Mouse (Mus musculus) erythroblast, embryonic 14.5 days (primary cell): ENCODE measurements around the gene Capn5. TPM values are rescaled to one million over a fixed set of nuclear protein-coding genes. Genes with fewer than 3 reads are reported as not detected.
"Not testable (repeated sequence)": the region's sequence is repeated elsewhere in the genome, so short reads cannot be mapped to it uniquely, and the experiment has no call there.

ENCODE experiments used
- H3K27me3 ChIP-seq: 2 replicates; pipeline ENCODE4 v1.6.1; 2012; ENCODE audit warnings: inconsistent platforms; ENCODE audit not compliant: control insufficient read depth
- H3K36me3 ChIP-seq: 2 replicates; pipeline ENCODE4 v1.6.1; 2012; ENCODE audit warnings: mild to moderate bottlenecking, inconsistent platforms; ENCODE audit not compliant: control insufficient read depth
- H3K4me1 ChIP-seq: 2 replicates; pipeline ENCODE4 v1.6.1; 2012; ENCODE audit warnings: inconsistent platforms; ENCODE audit not compliant: control insufficient read depth
- H3K4me3 ChIP-seq: replicated peaks from 2 replicates; pipeline ENCODE3; 2012; ENCODE audit warnings: moderate library complexity, mild to moderate bottlenecking, inconsistent platforms
- H3K9me3 ChIP-seq: 2 replicates; pipeline ENCODE4 v1.6.1; 2012; ENCODE audit warnings: low read length, inconsistent platforms, mixed read lengths; ENCODE audit not compliant: control insufficient read depth
- GATA1 ChIP-seq: IDR thresholded peaks from 2 replicates; pipeline ENCODE4 v1.6.1; 2012; ENCODE audit warnings: low read length, inconsistent platforms, mixed read lengths
- TAL1 ChIP-seq: IDR thresholded peaks from 3 replicates; pipeline ENCODE4 v1.6.1; 2012; ENCODE audit warnings: low read length, inconsistent platforms, mixed read lengths
- polyA plus RNA-seq: library from polyadenylated mRNA; stranded (reverse); fragments of >175 nt; gene quantifications from 2 replicates; pipeline ENCODE4 v1.2.3, GENCODE M21; 2012

Gene Capn5
- polyA plus RNA-seq, 1 experiment, result 6.8 TPM

DNA sequence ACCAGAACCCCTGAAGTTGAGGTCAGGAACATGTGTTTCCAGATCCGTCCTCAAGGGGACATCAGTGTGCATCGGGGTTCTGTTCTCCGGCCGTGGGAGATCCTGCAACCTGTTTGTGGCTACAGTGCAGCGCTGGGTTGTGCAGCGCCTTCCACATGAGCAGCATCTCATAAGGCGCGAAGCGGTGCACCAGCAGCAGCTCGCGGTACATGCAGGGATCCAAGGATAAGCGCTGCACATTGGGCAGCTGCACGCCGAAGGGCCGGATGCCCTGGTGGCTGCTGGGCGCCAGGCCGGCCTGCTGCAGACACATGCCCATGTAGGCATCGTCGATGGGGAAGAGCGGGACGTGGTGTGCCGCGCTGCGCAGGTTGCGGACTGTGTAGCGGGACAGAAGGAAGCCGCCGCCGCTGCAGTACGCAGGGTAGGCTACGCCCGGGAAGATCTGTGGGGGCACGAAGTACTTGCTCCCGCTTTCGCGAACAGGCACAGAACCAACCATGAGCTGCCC lies 15.5 kb upstream of the Capn5 start:
- Histone ChIP-seq H3K4me1 (peaks cover 23% of the 10 kb centered on the region), H3K4me3 (no peak overlapping the region), H3K27me3 (peaks cover 67% of the 10 kb centered on the region)

DNA sequence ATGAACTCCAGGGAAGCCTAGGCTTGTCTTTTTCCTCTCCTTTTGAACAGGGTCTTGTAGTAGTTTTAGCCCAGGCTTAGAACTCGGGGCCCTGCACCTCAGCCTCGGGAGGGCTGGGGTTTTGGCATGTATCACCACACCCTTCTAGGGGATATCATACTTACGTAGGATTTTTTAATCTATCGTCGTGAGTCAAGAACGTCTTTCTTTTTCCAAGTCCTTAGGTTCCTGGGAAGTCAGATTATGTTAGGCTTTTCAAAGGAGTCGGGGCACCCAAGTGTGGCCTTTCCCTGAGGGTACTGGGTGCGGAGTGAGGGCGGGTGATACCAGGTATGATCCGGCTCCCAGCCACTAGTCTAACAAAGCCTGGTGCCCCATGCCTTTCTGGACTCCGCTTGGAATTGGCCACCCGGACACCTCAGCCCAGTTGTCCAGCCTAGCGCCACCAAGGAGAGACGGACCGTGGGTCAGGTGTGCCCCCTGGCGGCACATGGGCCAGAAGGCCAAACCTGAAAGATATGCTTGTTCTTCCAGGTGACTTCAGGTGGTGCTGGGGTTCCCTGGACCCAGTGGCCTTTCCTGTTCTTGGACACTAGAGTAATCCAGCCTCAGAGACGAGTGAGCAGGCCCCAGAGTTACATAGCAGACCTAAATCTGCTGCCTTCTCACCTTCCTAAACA lies 13.6 kb upstream of the Capn5 start:
- H3K9me3 ChIP-seq, result peaks cover 13% of the 10 kb centered on the region; the same call in 1 of the 2 replicates
- H3K36me3 ChIP-seq, result no peaks in the 10 kb centered on the region
- H3K4me3 ChIP-seq, result no peak overlapping the region
- TF ChIP-seq GATA1, result no peak
- no peak for TF ChIP-seq TAL1
- peaks cover 23% of the 10 kb centered on the region for H3K4me1 ChIP-seq
- peaks cover 53% of the 10 kb centered on the region for H3K27me3 ChIP-seq

More for the DNA sequence above, 15.5 kb upstream of the Capn5 start:
- TF ChIP-seq TAL1 (no peak), GATA1 (no peak)
- Histone ChIP-seq H3K9me3 (peaks cover 13% of the 10 kb centered on the region; the same call in 1 of the 2 replicates), H3K36me3 (no peaks in the 10 kb centered on the region)

DNA sequence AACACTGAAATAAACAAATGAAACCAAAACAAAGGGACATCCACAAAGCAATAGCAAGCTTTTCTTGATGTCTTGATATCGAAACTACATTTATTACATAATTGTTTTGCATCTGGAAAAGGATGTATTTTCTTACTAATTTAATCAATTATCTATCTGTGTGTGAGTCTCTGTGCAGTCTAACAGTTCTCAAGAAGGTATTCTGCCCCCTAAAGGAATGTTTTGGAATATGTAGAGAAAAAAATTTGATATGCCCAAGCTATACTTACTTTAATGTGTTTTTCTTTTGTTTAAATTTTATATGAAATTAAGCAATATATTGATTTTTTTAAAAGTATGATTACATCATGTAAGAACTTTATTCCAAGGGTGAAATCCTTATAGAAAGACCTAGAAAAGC lies 12.5 kb upstream of the Capn5 start:
- no peak overlapping the region for H3K4me3 ChIP-seq
- TF ChIP-seq GATA1 (no peak), TAL1 (no peak)
- peaks cover 23% of the 10 kb centered on the region for H3K4me1 ChIP-seq
- H3K36me3 ChIP-seq, result no peaks in the 10 kb centered on the region
- H3K9me3 ChIP-seq, result peaks cover 13% of the 10 kb centered on the region; the same call in 1 of the 2 replicates
- H3K27me3 ChIP-seq, result peaks cover 42% of the 10 kb centered on the region

- TF ChIP-seq TAL1, result no peak
- no peak for TF ChIP-seq GATA1
- Histone ChIP-seq H3K9me3 (peaks cover 13% of the 10 kb centered on the region; the same call in 1 of the 2 replicates), H3K36me3 (no peaks in the 10 kb centered on the region), H3K4me3 (no peak overlapping the region), H3K4me1 (peaks cover 23% of the 10 kb centered on the region), H3K27me3 (peaks cover 34% of the 10 kb centered on the region)
Observed at GRCm38 (mm10) chr7:98189745-98190144, 11.7 kb upstream of the Capn5 start.

DNA sequence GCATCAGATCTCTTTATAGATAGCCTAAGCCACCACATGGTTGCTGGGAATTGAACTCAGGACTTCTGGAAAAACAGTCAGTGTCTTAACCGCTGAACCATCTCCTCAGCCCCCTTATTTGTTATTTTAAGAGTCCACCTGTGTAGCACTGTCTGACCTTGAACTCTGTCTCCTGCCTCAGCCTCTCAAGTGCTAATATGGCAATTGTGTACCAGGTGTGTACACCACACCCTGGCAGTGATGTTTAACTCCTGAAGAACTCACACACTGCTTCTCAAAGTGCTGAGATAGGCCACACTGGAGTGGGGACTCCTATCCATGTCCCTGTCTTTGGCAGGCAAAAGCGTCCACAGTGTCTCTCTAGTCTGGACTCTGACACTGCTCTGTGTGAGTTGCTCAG lies 10.6 kb upstream of the Capn5 start:
- Histone ChIP-seq H3K4me1 (peaks cover 15% of the 10 kb centered on the region), H3K36me3 (no peaks in the 10 kb centered on the region; the same call in none of the 2 replicates), H3K4me3 (no peak overlapping the region), H3K27me3 (peaks cover 23% of the 10 kb centered on the region), H3K9me3 (peaks cover 6% of the 10 kb centered on the region; the same call in 1 of the 2 replicates)
- TF ChIP-seq GATA1 (no peak), TAL1 (no peak)

GRCm38 (mm10) chr7:98188238-98188637 lies 10.2 kb upstream of the Capn5 start:
- Histone ChIP-seq H3K36me3 (no peaks in the 10 kb centered on the region; the same call in none of the 2 replicates), H3K4me3 (no peak overlapping the region), H3K27me3 (peaks cover 18% of the 10 kb centered on the region), H3K4me1 (peaks cover 12% of the 10 kb centered on the region), H3K9me3 (peaks cover 2% of the 10 kb centered on the region; the same call in 1 of the 2 replicates)
- TF ChIP-seq TAL1, result no peak
- no peak for TF ChIP-seq GATA1

- not testable (repeated sequence) for H3K36me3 ChIP-seq, H3K27me3 ChIP-seq, H3K9me3 ChIP-seq, H3K4me3 ChIP-seq
- H3K4me1 ChIP-seq, result peaks cover 12% of the 10 kb centered on the region
Observed at GRCm38 (mm10) chr7:98187332-98187731, 9.3 kb upstream of the Capn5 start.

- TF ChIP-seq TAL1, result no peak
- no peak for TF ChIP-seq GATA1
- Histone ChIP-seq H3K36me3 (no peaks in the 10 kb centered on the region; the same call in none of the 2 replicates), H3K27me3 (peaks cover 2% of the 10 kb centered on the region), H3K4me3 (no peak overlapping the region), H3K9me3 (no peaks in the 10 kb centered on the region), H3K4me1 (peaks cover 12% of the 10 kb centered on the region)
Observed at GRCm38 (mm10) chr7:98186637-98187036, 8.6 kb upstream of the Capn5 start.

DNA sequence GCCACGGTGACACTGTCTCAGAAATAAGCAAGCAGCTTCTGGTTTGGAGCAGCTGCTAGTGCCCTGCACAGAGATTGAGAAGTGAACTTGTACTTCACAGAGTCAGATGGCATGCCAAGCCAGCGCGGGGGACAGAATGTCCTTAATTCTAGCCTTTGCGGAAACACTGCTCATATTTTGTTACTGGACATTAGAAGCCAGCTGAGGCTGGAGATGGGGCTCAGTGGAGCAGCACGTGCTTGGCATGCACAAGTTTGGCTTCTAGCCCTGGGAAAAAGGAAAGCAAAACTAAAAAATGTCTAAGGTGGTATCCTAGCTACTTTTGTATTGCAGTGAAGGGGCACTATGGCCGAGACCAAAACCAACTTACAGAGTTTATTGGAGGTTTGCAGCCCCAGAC lies 7.3 kb upstream of the Capn5 start:
- Histone ChIP-seq H3K36me3 (no peaks in the 10 kb centered on the region; the same call in none of the 2 replicates), H3K4me1 (peaks cover 11% of the 10 kb centered on the region), H3K27me3 (no peaks in the 10 kb centered on the region; the same call in 1 of the 2 replicates), H3K9me3 (no peaks in the 10 kb centered on the region), H3K4me3 (no peak overlapping the region)
- TF ChIP-seq GATA1, result no peak
- TF ChIP-seq TAL1, result no peak

GRCm38 (mm10) chr7:98178560-98179231 lies 622 bp upstream of the Capn5 start:
- Histone ChIP-seq H3K4me1 (peaks cover 61% of the 10 kb centered on the region), H3K9me3 (no peaks in the 10 kb centered on the region)
- TF ChIP-seq TAL1 (no peak), GATA1 (no peak)

More at GRCm38 (mm10) chr7:98178560-98179231, 622 bp upstream of the Capn5 start:
- H3K4me3 ChIP-seq, result peak overlapping the region; percentile 85
- no peaks in the 10 kb centered on the region for H3K27me3 ChIP-seq
- H3K36me3 ChIP-seq, result peaks cover 25% of the 10 kb centered on the region
